Mouse (Mus musculus): Measurements from ENCODE around the gene Spata31d1a. TPM values are rescaled to one million over a fixed set of nuclear protein-coding genes. Genes with fewer than 3 reads are reported as not detected.

The Spata31d1a gene
- total and polyA plus RNA-seq, 3 experiments = 0.19 TPM; not detected in 2

DNA sequence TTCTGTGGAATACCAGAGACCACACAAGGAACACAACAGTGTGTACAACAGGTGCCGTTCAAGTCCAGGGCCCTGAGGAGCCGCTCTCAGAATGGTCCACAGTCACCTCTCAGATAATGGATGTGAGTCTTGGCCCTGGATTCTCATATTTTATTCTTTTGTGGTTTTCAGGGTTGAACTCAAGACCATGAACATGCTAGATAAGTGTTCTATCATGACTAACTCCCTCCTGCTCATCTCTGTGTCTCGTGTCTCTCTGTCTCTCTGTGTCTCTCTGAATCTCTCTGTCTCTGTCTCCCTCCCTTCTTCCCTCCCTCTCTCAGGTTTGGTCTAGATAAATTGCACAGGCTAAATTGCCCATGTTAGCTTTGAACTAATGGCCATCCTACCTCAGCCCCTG, 20.3 kb downstream of the Spata31d1a start:
- no peak overlapping the region for H3K27ac ChIP-seq (ENCODE audit: insufficient read depth, low read depth)
- no peak for DNase-seq (ENCODE audit: extremely low read depth)
- H3K79me2 ChIP-seq (replicated peaks; ENCODE audit: control insufficient read depth, extremely low read depth, insufficient read depth, poor library complexity, severe bottlenecking) = no peaks in the 10 kb centered on the region
- in situ Hi-C loops (cut with MboI; ENCODE audit: low pct_ligation_motif_present, low pct_unique_long_range_greater_than_20kb, low sequenced_read_pairs) (no loop called here), dilution Hi-C loops (cut with MboI; ENCODE audit: extremely low pct_ligation_motif_present, extremely low pct_unique_long_range_greater_than_20kb, low sequenced_read_pairs) (no loop called here)
- H3K36me3 ChIP-seq (replicated peaks in 1 of 2; ENCODE audit: control insufficient read depth in 1 of 2, insufficient read depth in 1 of 2, low read length in 1 of 2) = no peaks in the 10 kb centered on the region
- H3K4me2 ChIP-seq (ENCODE audit: insufficient read depth, low read depth, poor library complexity, severe bottlenecking) = no peak overlapping the region
- no peak overlapping the region for H3K4me3 ChIP-seq (replicated peaks in 1 of 3; ENCODE audit: low read depth in 2 of 3, low read length in 2 of 3, poor library complexity in 1 of 3)
- TF ChIP-seq CHD1 (IDR thresholded peaks at IDR 0.05; ENCODE audit: low read depth, low read length) (no peak), POLR2A (IDR thresholded peaks at IDR 0.05; ENCODE audit: low read depth, low read length) (no peak), GABPA (IDR thresholded peaks at IDR 0.05; ENCODE audit: insufficient replicate concordance, low read depth, low read length) (no peak), KAT2A (IDR thresholded peaks at IDR 0.05; ENCODE audit: insufficient replicate concordance, low read length) (no peak), SIN3A (IDR thresholded peaks at IDR 0.05; ENCODE audit: low read length) (no peak), TBP (conservative IDR thresholded peaks at IDR 0.05; ENCODE audit: low read depth, low read length) (no peak), JUN (IDR thresholded peaks at IDR 0.05; ENCODE audit: insufficient read depth, low read depth, low read length) (no peak), USF2 (conservative IDR thresholded peaks at IDR 0.05; ENCODE audit: low read depth, low read length) (no peak), MAFK (IDR thresholded peaks at IDR 0.05; ENCODE audit: insufficient replicate concordance, low read length) (no peak), HCFC1 (IDR thresholded peaks at IDR 0.05; ENCODE audit: low read depth, low read length) (no peak), NRF1 (IDR thresholded peaks at IDR 0.05; ENCODE audit: low read depth, low read length) (no peak), PAX5 (IDR thresholded peaks at IDR 0.05; ENCODE audit: low read length) (no peak), ETS1 (conservative IDR thresholded peaks at IDR 0.05; ENCODE audit: low read depth, low read length) (no peak), CHD2 (IDR thresholded peaks at IDR 0.05; ENCODE audit: low read length) (no peak), USF1 (IDR thresholded peaks at IDR 0.05; ENCODE audit: low read depth, low read length) (no peak), MXI1 (IDR thresholded peaks at IDR 0.05; ENCODE audit: low read depth, low read length) (no peak)
- H3K4me1 ChIP-seq (ENCODE audit: control insufficient read depth in 1 of 2, insufficient read depth in 2 of 2) = peaks cover 0 to 4% of the 10 kb centered on the region in 2 experiments; a peak in 2 of 4 replicates
- peaks cover 5% of the 10 kb centered on the region for H3K27me3 ChIP-seq (replicated peaks)
- H3K9me3 ChIP-seq (replicated peaks; ENCODE audit: low read length) = peaks cover 3% of the 10 kb centered on the region
- no peak overlapping the region for H3K9ac ChIP-seq (ENCODE audit: insufficient read depth, low read depth)

DNA sequence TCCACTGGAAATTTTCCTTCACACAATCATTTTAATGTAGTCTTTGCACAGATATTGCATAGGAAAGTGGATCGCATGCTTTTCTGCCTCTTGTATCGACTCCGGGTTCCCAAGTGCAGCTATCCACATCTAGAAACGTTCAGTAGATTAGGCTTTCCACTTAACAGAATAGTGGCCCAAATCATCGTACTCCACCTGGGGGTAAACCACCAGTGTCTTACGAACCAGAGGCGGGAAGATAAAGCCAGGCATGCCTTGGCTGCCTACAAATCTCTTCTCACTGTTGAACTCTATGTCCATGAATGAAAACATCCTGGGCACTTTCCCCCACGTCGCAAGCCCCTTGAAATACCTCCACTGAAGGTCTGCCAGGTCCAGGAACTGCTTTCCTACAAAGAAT, 20.8 kb downstream of the Spata31d1a start:
- Histone ChIP-seq H3K4me1 (ENCODE audit: control insufficient read depth in 1 of 2, insufficient read depth in 2 of 2) (peaks cover 0 to 4% of the 10 kb centered on the region in 2 experiments; a peak in 2 of 4 replicates), H3K9ac (ENCODE audit: insufficient read depth, low read depth) (no peak overlapping the region), H3K4me3 (replicated peaks in 1 of 3; ENCODE audit: low read depth in 2 of 3, low read length in 2 of 3, poor library complexity in 1 of 3) (no peak overlapping the region), H3K79me2 (replicated peaks; ENCODE audit: control insufficient read depth, extremely low read depth, insufficient read depth, poor library complexity, severe bottlenecking) (no peaks in the 10 kb centered on the region), H3K27me3 (replicated peaks) (peaks cover 5% of the 10 kb centered on the region), H3K9me3 (replicated peaks; ENCODE audit: low read length) (peaks cover 3% of the 10 kb centered on the region), H3K36me3 (replicated peaks in 1 of 2; ENCODE audit: control insufficient read depth in 1 of 2, insufficient read depth in 1 of 2, low read length in 1 of 2) (no peaks in the 10 kb centered on the region), H3K4me2 (ENCODE audit: insufficient read depth, low read depth, poor library complexity, severe bottlenecking) (no peak overlapping the region), H3K27ac (ENCODE audit: insufficient read depth, low read depth) (no peak overlapping the region)
- TF ChIP-seq USF2 (conservative IDR thresholded peaks at IDR 0.05; ENCODE audit: low read depth, low read length) (no peak), MAZ (IDR thresholded peaks at IDR 0.05; ENCODE audit: low read depth, low read length) (no peak), SIN3A (IDR thresholded peaks at IDR 0.05; ENCODE audit: low read length) (no peak)
- no peak for DNase-seq (ENCODE audit: extremely low read depth)
- in situ Hi-C loops (cut with MboI; ENCODE audit: low pct_ligation_motif_present, low pct_unique_long_range_greater_than_20kb, low sequenced_read_pairs) (no loop called here), dilution Hi-C loops (cut with MboI; ENCODE audit: extremely low pct_ligation_motif_present, extremely low pct_unique_long_range_greater_than_20kb, low sequenced_read_pairs) (no loop called here)

All from CH12.LX (cell line).